Mouse (Mus musculus): ENCODE data around the gene Hoxb9.

The Hoxb9 gene

DNA sequence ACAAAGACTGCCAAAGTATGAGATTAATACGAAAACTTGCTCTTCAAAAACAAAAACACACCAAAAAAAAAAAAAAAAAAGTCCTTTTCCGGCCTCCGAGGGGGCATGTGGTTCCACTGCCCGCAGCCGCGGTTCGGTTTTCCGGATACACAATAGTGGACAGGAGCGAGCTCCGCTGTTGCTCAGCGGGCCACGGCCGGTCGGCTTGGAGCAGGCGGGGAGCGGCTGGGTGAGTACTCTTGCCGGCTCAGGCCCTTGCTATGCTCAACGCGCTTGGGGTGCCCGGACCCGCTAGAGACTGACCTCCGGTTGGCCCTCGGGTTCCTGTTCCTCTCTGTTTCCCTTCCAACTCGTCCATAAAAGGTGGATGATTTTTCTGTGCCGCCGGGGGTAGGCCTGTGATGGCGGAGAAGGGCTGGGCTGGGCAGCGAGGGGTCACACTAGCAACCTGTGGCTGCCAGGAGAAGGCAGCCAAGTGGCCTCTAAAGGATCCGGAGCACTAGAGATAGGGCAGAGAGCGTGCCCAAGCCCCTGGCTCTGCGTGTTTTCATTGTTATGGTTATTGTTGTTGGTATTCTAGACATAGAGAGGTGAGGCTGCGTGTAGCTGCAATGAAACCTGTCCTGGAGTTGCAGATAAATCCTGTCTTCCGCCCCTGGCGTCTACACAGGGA, 43.5 kb downstream of the Hoxb9 start:
- DNase-seq, result peak; percentile 65

- DNase-seq, result no peak
Observed at GRCm38 (mm10) chr11:96315344-96315681, 44.1 kb downstream of the Hoxb9 start.

- DNase-seq, result no peak
Observed at GRCm38 (mm10) chr11:96316696-96317607, 45.7 kb downstream of the Hoxb9 start.

DNA sequence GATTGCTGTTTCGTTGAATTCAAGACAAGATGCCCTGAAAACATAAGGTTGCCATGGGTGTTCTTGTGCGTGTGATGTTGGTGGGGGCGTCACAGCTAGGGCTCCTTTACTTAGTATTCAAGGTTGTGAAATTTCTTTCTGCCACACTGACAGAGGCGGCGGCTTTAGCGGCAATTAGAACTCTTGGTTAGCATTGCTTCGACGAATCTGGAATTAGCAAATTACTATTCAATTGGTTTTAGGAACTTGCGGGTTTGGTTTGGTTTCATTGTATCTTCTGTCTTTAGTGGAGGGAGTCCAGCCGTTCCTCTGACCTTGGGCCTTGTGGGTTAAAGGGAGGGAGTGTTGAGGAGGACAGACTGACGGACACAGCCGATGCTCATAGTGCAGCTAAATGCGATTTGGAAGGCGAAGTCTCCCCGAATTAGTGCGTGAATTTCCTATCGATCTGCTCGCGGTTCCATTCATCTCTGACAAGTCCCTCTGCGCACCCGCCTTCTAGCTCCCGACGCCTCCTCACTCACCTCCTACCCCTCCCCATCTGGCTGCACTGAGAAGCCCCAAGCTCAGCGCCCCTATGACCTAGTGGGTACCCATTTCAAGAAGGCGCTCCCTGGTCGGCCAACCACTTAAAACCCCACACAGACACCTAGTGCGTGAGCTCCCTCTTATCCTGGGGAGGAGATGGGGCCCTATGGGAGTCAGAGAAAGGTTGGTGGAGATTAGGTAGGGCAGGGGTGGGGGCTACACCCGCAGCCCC, 46.5 kb downstream of the Hoxb9 start, which contains the start of gene Hoxb4:
Gene Hoxb4, plus strand, starts transcription at position 660 of the 760 bp plus-strand sequence.
- DNase-seq, result no peak

DNA sequence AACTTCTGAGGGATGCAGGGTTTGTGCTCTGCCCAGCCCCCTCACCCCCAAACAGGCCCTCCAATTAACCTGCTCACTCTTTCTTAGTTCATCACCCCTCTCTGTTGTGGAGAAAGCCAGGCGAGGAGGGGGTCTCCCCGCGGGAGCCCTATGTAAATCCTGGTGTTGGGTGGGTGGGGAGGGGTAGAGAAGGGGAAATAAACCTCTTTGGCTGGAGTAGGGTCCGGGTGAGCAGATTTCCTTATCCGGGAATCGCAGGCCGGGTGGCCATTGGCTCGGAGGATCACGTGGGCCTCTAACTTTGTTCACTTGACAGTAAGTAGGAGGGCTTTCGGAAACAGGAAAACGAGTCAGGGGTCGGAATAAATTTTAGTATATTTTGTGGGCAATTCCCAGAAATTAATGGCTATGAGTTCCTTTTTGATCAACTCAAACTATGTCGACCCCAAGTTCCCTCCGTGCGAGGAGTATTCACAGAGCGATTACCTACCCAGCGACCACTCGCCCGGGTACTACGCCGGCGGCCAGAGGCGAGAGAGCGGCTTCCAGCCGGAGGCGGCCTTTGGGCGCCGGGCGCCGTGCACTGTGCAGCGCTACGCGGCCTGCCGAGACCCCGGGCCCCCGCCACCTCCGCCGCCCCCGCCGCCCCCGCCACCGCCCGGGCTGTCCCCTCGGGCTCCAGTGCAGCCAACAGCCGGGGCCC, 47.3 kb downstream of the Hoxb9 start:
- DNase-seq, result peak; percentile 90

DNA sequence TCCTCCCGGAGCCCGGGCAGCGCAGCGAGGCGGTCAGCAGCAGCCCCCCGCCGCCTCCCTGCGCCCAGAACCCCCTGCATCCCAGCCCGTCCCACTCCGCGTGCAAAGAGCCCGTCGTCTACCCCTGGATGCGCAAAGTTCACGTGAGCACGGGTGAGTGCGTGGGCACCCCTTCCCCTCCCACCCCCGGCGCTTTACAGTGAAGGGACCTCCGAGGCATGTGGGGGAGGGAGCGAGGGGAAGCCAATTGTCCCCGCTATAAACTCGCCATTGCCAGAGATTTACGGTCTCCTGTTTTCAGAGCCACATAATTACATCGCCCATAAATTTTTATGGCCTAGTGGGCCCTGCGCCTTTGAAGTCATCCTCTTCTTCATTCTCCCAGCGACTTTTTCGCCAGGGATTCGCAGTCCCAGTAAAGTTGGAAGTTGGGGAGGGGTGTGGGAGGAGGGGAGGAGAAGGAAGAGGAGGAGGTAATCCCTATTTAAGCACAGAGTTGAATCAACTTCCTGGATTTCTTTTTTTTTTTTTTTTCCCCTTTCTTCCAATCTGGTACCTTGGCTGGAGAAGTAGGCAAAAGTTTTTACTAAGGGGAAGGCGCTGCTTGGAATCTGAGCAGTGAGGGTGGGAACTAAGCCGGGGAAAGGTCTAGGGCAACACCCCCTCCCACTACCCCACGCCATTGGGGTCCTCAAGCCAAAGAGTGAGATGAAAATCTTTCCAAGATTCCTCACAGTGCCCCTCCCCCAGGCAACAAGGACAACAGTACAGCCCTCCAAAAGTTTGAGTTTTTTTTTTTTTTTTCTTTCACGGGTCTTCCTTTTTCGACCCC, 48.0 kb downstream of the Hoxb9 start:
- peak; percentile 69 for DNase-seq

- DNase-seq, result peak; percentile 70
Observed at GRCm38 (mm10) chr11:96319910-96320309, 48.7 kb downstream of the Hoxb9 start.

GRCm38 (mm10) chr11:96320688-96321087, 49.4 kb downstream of the Hoxb9 start:
- DNase-seq, result no peak

DNA sequence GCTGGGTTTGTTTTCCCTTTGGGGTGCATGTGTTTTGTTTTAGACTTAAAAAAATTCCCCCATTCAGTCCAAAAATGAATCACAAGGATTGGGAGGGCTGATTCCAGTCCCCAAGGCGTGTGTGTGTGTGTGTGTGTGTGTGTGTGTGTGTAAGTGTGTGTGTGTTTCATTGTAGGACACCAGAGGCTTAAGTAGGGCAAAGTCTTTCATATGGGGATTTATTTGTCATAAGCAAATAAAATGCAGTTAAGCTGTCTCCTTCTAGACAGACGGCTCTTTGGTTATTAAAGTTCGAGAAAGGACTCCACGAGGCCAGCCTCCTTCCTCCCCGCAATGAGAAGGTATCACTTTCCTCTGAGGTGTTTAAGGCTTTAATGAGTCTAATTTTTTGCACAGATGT, 50.6 kb downstream of the Hoxb9 start:
- DNase-seq, result no peak

GRCm38 (mm10) chr11:96322738-96323137, 51.5 kb downstream of the Hoxb9 start:
- DNase-seq, result no peak

- DNase-seq, result no peak
Observed at GRCm38 (mm10) chr11:96323154-96323553, 51.9 kb downstream of the Hoxb9 start, which contains the start of gene Hoxb3. Hoxb3 (plus strand) TSS chr11:96323326.

DNA sequence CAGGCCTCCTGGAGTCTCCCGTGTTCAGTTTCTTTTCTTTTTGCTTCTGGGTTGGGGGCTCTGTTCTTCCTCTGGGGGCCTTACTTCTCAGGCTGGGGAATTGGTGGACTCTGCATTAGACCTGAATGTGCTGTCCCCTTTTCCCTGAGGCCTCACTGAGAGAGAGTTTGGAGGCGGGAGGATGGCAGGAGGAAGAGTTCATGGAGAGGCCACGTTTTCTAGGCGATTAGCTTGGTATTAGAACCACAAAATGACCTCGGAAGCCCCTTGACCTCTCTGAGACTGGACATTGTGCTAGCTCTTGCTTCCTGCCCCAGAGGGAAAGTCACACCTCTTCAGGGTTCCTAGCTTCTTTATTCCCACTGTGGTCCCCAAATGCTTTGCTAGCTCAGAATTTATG, 52.9 kb downstream of the Hoxb9 start:
- no peak for DNase-seq

GRCm38 (mm10) chr11:96324965-96325364, 53.7 kb downstream of the Hoxb9 start:
- no peak for DNase-seq

DNA sequence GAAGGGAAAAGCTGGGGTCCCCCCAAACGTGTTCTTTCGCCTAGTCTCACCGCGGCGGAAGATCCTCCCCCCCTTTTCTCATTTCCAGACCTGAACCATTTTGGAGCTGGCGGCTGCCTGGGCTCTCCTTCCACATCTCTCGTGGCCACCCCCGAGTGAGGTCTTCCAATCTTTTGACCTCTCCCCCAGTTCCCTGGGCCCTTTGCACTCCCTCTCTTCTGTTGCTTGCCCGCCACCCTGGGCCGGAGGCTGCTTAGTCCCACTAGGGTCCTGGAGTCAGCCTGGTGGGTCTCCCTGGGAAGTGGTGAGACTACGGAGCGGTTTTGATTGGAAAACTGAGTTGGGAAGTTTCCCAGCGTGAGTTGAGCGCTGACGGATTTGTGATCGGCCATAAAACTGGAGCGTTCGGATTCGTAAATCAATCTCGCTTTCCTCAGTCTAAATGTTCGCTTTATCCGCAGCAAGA, 54.5 kb downstream of the Hoxb9 start:
- no peak for DNase-seq

Measured in kidney, adult 11 months (tissue).